In genomic region chr5:104022558-104022957, GRCm38 (mm10) we compare ENCODE assay signal across 7 mouse cellular contexts. TPM values are rescaled to one million over a fixed set of nuclear protein-coding genes. Genes with fewer than 3 reads are reported as not detected.
DNase-seq lines count a peak whose midpoint lies in the region; ATAC-seq and TF ChIP-seq lines count a peak whose summit lies in the region.

No protein-coding gene starts in this region.

- no peak overlapping the region for H3K27ac ChIP-seq in spleen, adult 2 months (ENCODE audit: insufficient read depth, low read length)
- no peak overlapping the region for H3K27ac ChIP-seq in forebrain, embryonic 16.5 days (ENCODE audit: low read length)
- peak overlapping the region; percentile 40; the same call in 1 of the 2 replicates for H3K27ac ChIP-seq in liver, embryonic 13.5 days
- H3K27ac ChIP-seq in stomach, postnatal 0 days (replicated peaks), result peak overlapping the region; percentile 88

- H3K9me3 ChIP-seq in forebrain, embryonic 16.5 days (ENCODE audit: control insufficient read depth, low read length), result no peaks in the 10 kb centered on the region
- H3K9me3 ChIP-seq in liver, embryonic 13.5 days (replicated peaks), result no peaks in the 10 kb centered on the region
- H3K9me3 ChIP-seq in stomach, postnatal 0 days (ENCODE audit: control insufficient read depth, low read length), result no peaks in the 10 kb centered on the region

- H3K36me3 ChIP-seq in spleen, adult 2 months (ENCODE audit: control insufficient read depth, insufficient read depth, low read length), result no peaks in the 10 kb centered on the region
- no peaks in the 10 kb centered on the region for H3K36me3 ChIP-seq in forebrain, embryonic 16.5 days (ENCODE audit: control insufficient read depth, insufficient read depth)
- 0 out of 2 replicates have a peak, but pooled peaks cover 5% of the 10 kb centered on the region for H3K36me3 ChIP-seq in liver, embryonic 13.5 days
- peaks cover 4% of the 10 kb centered on the region; the same call in 1 of the 2 replicates for H3K36me3 ChIP-seq in stomach, postnatal 0 days (ENCODE audit: control insufficient read depth, insufficient read depth, low read length)

- no peaks in the 10 kb centered on the region for H3K27me3 ChIP-seq in spleen, adult 2 months (ENCODE audit: control insufficient read depth, insufficient read depth, low read length)
- no peaks in the 10 kb centered on the region; the same call in 1 of the 2 replicates for H3K27me3 ChIP-seq in forebrain, embryonic 16.5 days (replicated peaks; ENCODE audit: control insufficient read depth, insufficient read depth, low read length)
- no peaks in the 10 kb centered on the region for H3K27me3 ChIP-seq in liver, embryonic 13.5 days
- H3K27me3 ChIP-seq in stomach, postnatal 0 days (ENCODE audit: control insufficient read depth, insufficient read depth, low read length), result no peaks in the 10 kb centered on the region

- H3K4me1 ChIP-seq in spleen, adult 2 months (ENCODE audit: control insufficient read depth, insufficient read depth, insufficient read length), result peaks cover 17% of the 10 kb centered on the region
- peaks cover 6% of the 10 kb centered on the region for H3K4me1 ChIP-seq in forebrain, embryonic 16.5 days (replicated peaks; ENCODE audit: control insufficient read depth, insufficient read depth, low read length)
- H3K4me1 ChIP-seq in liver, embryonic 13.5 days (replicated peaks), result peaks cover 51% of the 10 kb centered on the region
- peaks cover 4% of the 10 kb centered on the region; the same call in 1 of the 2 replicates for H3K4me1 ChIP-seq in stomach, postnatal 0 days (replicated peaks; ENCODE audit: control insufficient read depth, insufficient read depth)

- WGBS in spleen, adult 2 months, result 13% methylated on average over 5 of the region's 5 CpGs
- 30% methylated on average over 5 of the region's 5 CpGs for WGBS in forebrain, embryonic 16.5 days
- 34% methylated on average over 5 of the region's 5 CpGs for WGBS in liver, embryonic 13.5 days (ENCODE audit: insufficient replicate concordance)
- WGBS in stomach, postnatal 0 days, result 51% methylated on average over 5 of the region's 5 CpGs

- TF ChIP-seq POLR2A in spleen, adult 2 months (IDR thresholded peaks at IDR 0.05; ENCODE audit: low read depth, low read length), result no peak

- no peak for ATAC-seq in forebrain, embryonic 16.5 days
- ATAC-seq in liver, embryonic 13.5 days (ENCODE audit: low read depth), result no peak
- ATAC-seq in stomach, postnatal 0 days (ENCODE audit: low FRiP score, low TSS enrichment), result no peak

- no peak for DNase-seq in spleen, adult 2 months (ENCODE audit: low read depth in 1 of 2, low spot score in 2 of 2)
- DNase-seq in spleen, postnatal 14 days (ENCODE audit: low spot score in 2 of 2), result no peak
- no peak for DNase-seq in liver, embryonic 13.5 days
- no peak for DNase-seq in stomach, postnatal 0 days (ENCODE audit: low spot score)
- no peak for DNase-seq in spleen, adult 18-20 months
- DNase-seq in embryo, embryonic 9.5 days (ENCODE audit: extremely low spot score), result no peak

- TF ChIP-seq EP300 in stomach, postnatal 0 days (optimal IDR thresholded peaks at IDR 0.05), result no peak

- peak overlapping the region; percentile 65; the same call in 1 of the 2 replicates for H3K9ac ChIP-seq in forebrain, embryonic 16.5 days (replicated peaks; ENCODE audit: low read depth, low read length)
- peak overlapping the region; percentile 69; the same call in 1 of the 2 replicates for H3K9ac ChIP-seq in liver, embryonic 13.5 days
- H3K9ac ChIP-seq in stomach, postnatal 0 days (ENCODE audit: low read length), result no peak overlapping the region

- peak overlapping the region; percentile 0; the same call in 1 of the 2 replicates for H3K4me3 ChIP-seq in spleen, adult 2 months (ENCODE audit: extremely low read depth, insufficient read depth, insufficient read length)
- peak overlapping the region; percentile 62; the same call in 1 of the 2 replicates for H3K4me3 ChIP-seq in forebrain, embryonic 16.5 days (replicated peaks; ENCODE audit: low read length)
- peak overlapping the region; percentile 64; the same call in 1 of the 2 replicates for H3K4me3 ChIP-seq in liver, embryonic 13.5 days (replicated peaks)
- no peak overlapping the region for H3K4me3 ChIP-seq in stomach, postnatal 0 days (ENCODE audit: low read depth, low read length)

- no peak for TF ChIP-seq CTCF in spleen, adult 2 months (IDR thresholded peaks at IDR 0.05; ENCODE audit: extremely low read depth, insufficient read depth, insufficient read length, insufficient replicate concordance)
- no peak for TF ChIP-seq CTCF in stomach, postnatal 0 days (IDR thresholded peaks at IDR 0.05; ENCODE audit: low read depth)

- H3K4me2 ChIP-seq in forebrain, embryonic 16.5 days (ENCODE audit: low read length), result peak overlapping the region; percentile 82
- H3K4me2 ChIP-seq in liver, embryonic 13.5 days, result peak overlapping the region; percentile 71
- peak overlapping the region; percentile 58 for H3K4me2 ChIP-seq in stomach, postnatal 0 days (replicated peaks; ENCODE audit: low read depth)

RNA-seq across cellular contexts. Expression of gene Hsd17b11, which starts 0.8 kb away (rescaled TPM):
- 12.2 and 13.0 TPM in 2 replicates for polyA plus RNA-seq in spleen, adult 2 months (2012; rRNA removed)
- polyA plus RNA-seq in forebrain, embryonic 16.5 days (2015; fragmentation: Nextera tagmentation; extraction: Ambion mirVana), result 1.7 and 1.8 TPM in 2 replicates
- 2.1 and 2.6 TPM in 2 replicates for polyA plus RNA-seq in liver, embryonic 13.5 days (2015; fragmentation: Nextera tagmentation; extraction: Ambion mirVana)
- polyA plus RNA-seq in stomach, postnatal 0 days (2015; fragmentation: Nextera tagmentation; extraction: Ambion mirVana), result 19.1 and 20.9 TPM in 2 replicates

RNA-seq across cellular contexts. Expression of gene Nudt9, which starts 23.5 kb away (rescaled TPM):
- 27.7 and 39.1 TPM in 2 replicates for polyA plus RNA-seq in spleen, adult 2 months (2012; rRNA removed)
- polyA plus RNA-seq in forebrain, embryonic 16.5 days (2015; fragmentation: Nextera tagmentation; extraction: Ambion mirVana), result 55.9 and 57.8 TPM in 2 replicates
- polyA plus RNA-seq in liver, embryonic 13.5 days (2015; fragmentation: Nextera tagmentation; extraction: Ambion mirVana), result 84.0 and 89.0 TPM in 2 replicates
- polyA plus RNA-seq in stomach, postnatal 0 days (2015; fragmentation: Nextera tagmentation; extraction: Ambion mirVana), result 53.0 and 57.1 TPM in 2 replicates

RNA-seq across cellular contexts. Expression of gene Hsd17b13, which starts 45.3 kb away (rescaled TPM):
- 1.6 and 1.8 TPM in 2 replicates for polyA plus RNA-seq in spleen, adult 2 months (2012; rRNA removed)
- polyA plus RNA-seq in forebrain, embryonic 16.5 days (2015; fragmentation: Nextera tagmentation; extraction: Ambion mirVana), result not detected in 2 replicates
- polyA plus RNA-seq in liver, embryonic 13.5 days (2015; fragmentation: Nextera tagmentation; extraction: Ambion mirVana), result 1.3 and 1.9 TPM in 2 replicates
- polyA plus RNA-seq in stomach, postnatal 0 days (2015; fragmentation: Nextera tagmentation; extraction: Ambion mirVana), result 3.2 and 3.4 TPM in 2 replicates

RNA-seq across cellular contexts. Expression of gene Gm17660, which starts 54.9 kb away (rescaled TPM):
- polyA plus RNA-seq in spleen, adult 2 months (2012; rRNA removed), result not detected in 2 replicates
- polyA plus RNA-seq in forebrain, embryonic 16.5 days (2015; fragmentation: Nextera tagmentation; extraction: Ambion mirVana), result not detected in 2 replicates
- polyA plus RNA-seq in liver, embryonic 13.5 days (2015; fragmentation: Nextera tagmentation; extraction: Ambion mirVana), result not detected in 2 replicates
- polyA plus RNA-seq in stomach, postnatal 0 days (2015; fragmentation: Nextera tagmentation; extraction: Ambion mirVana), result 0.35 TPM in 1 of 2 replicates, not detected in the other

Comparison
In these comparisons a context has a peak if more than half of its experiments do, and no peak if none do; other contexts are left out.
1. H3K27ac ChIP-seq: peak in liver, embryonic 13.5 days (single experiment) and stomach, postnatal 0 days (single experiment); none in spleen, adult 2 months (single experiment) and forebrain, embryonic 16.5 days (single experiment).
2. Peak in every context shown above with its lines, with median percentiles within 50 percentile points of each other: H3K4me2 ChIP-seq.